Mouse (Mus musculus) skeletal muscle tissue, adult 2 months (tissue): ENCODE measurements around the gene Col2a1.

ENCODE experiments used
- DNase-seq: peaks from one replicate; pipeline ENCODE4 v3.0.0-alpha.2; 2012; ENCODE audit warnings: low read depth, low spot score

Gene Col2a1

DNA sequence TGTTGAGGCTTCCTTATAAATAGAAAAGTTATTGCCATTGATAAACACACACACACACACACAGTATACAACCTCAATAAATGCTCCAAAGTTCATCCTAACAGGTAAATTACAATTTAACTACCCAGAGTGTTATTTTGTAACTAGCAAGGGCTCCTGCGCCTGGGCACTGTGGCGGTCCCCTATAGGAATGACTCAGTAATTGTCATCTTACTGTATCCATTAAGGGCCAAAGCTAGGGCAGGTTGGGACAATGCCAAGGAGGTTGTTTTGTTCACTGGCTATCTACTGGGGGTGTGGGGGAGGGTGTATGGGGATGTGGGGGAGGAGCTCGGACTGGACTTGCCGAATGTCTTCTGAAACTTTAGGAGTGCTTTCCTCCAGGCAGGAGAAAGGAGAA lies 77.5 kb downstream of the Col2a1 start:
- DNase-seq = no peak
